Mouse (Mus musculus) neural tube, embryonic 14.5 days (tissue): ENCODE data around the gene Nipa1. TPM values are rescaled to one million over a fixed set of nuclear protein-coding genes. Genes with fewer than 3 reads are reported as not detected.

Source experiments
- ATAC-seq: fragments of 200-750 bp; cut with Nextera tagmentation; 2 replicates; pipeline ENCODE4 v1.8.0; 2017; ENCODE audit warnings: low read depth, mild to moderate bottlenecking, moderate TSS enrichment, moderate library complexity
- H3K27ac ChIP-seq: fragments of 300-500 bp; sonication (generic); 2 replicates; pipeline ENCODE4 v1.5.1; 2014; ENCODE audit warnings: low read depth, mild to moderate bottlenecking, control low read depth, low read length, moderate library complexity, mixed read lengths
- H3K27me3 ChIP-seq: fragments of 300-500 bp; sonication (generic); 2 replicates; pipeline ENCODE4 v1.6.1; 2014; ENCODE audit warnings: low read length; ENCODE audit not compliant: control insufficient read depth, insufficient read depth
- H3K36me3 ChIP-seq: fragments of 300-500 bp; sonication (generic); 2 replicates; pipeline ENCODE4 v1.6.1; 2014; ENCODE audit warnings: low read length, mixed read lengths; ENCODE audit not compliant: control insufficient read depth, insufficient read depth
- H3K4me1 ChIP-seq: fragments of 300-500 bp; sonication (generic); 2 replicates; pipeline ENCODE4 v1.6.1; 2014; ENCODE audit warnings: low read length; ENCODE audit not compliant: control insufficient read depth, insufficient read depth
- H3K4me2 ChIP-seq: fragments of 300-500 bp; sonication (generic); 2 replicates; pipeline ENCODE4 v1.6.1; 2014; ENCODE audit warnings: mild to moderate bottlenecking, low read depth, low read length, control low read depth
- H3K4me3 ChIP-seq: fragments of 300-500 bp; sonication (generic); 2 replicates; pipeline ENCODE4 v1.5.1; 2014; ENCODE audit warnings: low read depth, low read length, control low read depth, mixed read lengths
- H3K9ac ChIP-seq: fragments of 300-500 bp; sonication (generic); replicated peaks from 2 replicates; pipeline ENCODE4 v1.6.1; 2014; ENCODE audit warnings: low read depth, mild to moderate bottlenecking, control low read depth, low read length, mixed read lengths
- H3K9me3 ChIP-seq: fragments of 300-500 bp; sonication (generic); 2 replicates; pipeline ENCODE4 v1.6.1; 2016; ENCODE audit warnings: low read length; ENCODE audit not compliant: control insufficient read depth
- WGBS: fragments of 180-500 bp; shearing (Covaris S2); extraction: QIAGEN DNeasy Blood & Tissue Kit; methylation state at CpG from one replicate; pipeline ENCODE4 v1.1.7; 2014; 5-methylcytosine and 5-hydroxymethylcytosine counted together
- polyA plus RNA-seq: library from polyadenylated mRNA; unstranded; fragments of >200 nt; fragmentation: Nextera tagmentation; extraction: Ambion mirVana; gene quantifications from 2 replicates; pipeline ENCODE4 v1.2.1, GENCODE M21; 2014

Gene Nipa1
- polyA plus RNA-seq, 1 experiment from 2014 or later = 23.9 TPM

DNA sequence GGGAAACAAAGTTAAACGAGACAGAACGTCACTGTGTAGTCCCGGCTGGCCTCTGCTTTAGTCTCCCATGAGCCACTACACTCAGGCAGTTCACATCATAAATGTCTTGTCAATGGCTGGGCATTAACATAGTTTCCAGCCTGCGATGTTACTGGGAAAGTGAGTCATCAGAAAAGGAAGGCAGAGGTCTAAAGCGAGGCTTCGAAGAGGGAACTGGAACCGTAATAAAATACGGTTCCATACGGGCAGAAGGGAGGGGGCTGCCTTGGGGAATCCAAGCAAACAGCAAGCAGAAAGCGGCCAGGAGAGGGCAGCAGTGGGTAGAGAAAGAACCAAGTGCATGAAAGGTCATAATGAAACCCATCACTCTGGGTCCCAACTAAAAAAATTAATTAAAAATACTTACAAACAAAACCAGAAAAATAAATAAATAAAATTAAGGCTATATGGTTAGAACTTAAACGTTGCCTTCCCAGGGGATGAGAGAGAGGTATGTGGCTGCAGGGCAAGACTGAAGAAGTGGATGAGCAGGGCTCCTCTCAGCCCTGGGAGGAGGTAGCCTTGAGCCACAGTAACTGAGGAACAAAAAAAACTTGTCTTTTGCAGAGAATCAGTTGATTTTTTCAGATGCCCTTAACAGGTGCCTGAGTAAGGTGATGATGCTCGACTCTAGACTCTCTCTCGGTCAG is 33.1 kb downstream of the Nipa1 start:
- Histone ChIP-seq H3K4me2 (peak overlapping the region; percentile 29; the same call in 1 of the 2 replicates), H3K9ac (no peak overlapping the region), H3K4me3 (no peak overlapping the region), H3K36me3 (0 out of 2 replicates have a peak, but pooled peaks cover 3% of the 10 kb centered on the region), H3K27ac (no peak overlapping the region), H3K27me3 (no peaks in the 10 kb centered on the region), H3K9me3 (no peaks in the 10 kb centered on the region), H3K4me1 (no peaks in the 10 kb centered on the region)
- ATAC-seq = peak; percentile 89
- 32% methylated on average over 13 of the region's 13 CpGs for WGBS

DNA sequence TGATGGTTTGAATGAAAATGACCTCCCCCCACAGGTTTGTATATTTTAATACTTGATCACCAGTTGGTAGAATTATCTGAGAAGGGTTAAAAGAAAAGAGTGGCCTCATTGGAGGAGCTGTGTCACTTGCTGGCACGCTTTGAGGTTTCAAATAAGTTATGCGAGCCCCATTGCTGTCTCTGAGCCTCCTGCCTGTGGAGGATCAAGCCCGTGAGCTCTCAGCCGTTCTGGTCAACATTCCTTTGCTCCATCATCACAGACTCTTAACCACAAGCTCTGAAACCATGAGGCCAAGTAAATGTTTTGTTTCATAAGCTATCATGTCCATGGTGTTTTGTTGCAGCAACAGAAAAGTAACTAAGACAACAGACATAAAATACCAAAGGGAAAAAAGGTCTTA is 35.0 kb downstream of the Nipa1 start:
- no peak overlapping the region for H3K4me2 ChIP-seq
- H3K9ac ChIP-seq = no peak overlapping the region
- no peaks in the 10 kb centered on the region for H3K27me3 ChIP-seq
- WGBS = 78% methylated on average over 4 of the region's 4 CpGs
- no peak overlapping the region for H3K4me3 ChIP-seq
- no peaks in the 10 kb centered on the region for H3K9me3 ChIP-seq
- no peak for ATAC-seq
- H3K4me1 ChIP-seq = no peaks in the 10 kb centered on the region
- H3K36me3 ChIP-seq = 0 out of 2 replicates have a peak, but pooled peaks cover 3% of the 10 kb centered on the region
- no peak overlapping the region for H3K27ac ChIP-seq

DNA sequence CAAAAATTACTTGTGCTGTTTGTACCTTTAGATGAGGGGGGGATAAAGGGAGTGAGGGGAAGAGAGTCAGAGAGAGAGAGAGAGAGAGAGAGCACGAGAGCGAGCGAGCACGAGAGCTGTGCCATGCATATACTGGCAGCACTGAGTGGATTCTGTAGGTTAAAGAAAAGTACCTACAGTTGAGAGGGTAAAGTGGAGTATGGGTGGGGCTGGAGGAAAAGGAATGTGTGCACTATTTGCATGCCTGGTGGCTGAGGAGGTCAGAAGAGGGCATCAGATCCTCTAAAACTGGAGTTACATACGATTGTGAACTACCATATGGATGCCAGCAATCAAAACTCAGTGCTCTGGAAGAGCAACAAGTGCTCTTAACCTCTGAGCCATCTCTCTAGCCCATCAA is 36.6 kb downstream of the Nipa1 start:
- Histone ChIP-seq H3K36me3 (peaks cover 11% of the 10 kb centered on the region), H3K27ac (no peak overlapping the region), H3K4me3 (no peak overlapping the region), H3K4me2 (no peak overlapping the region), H3K9me3 (no peaks in the 10 kb centered on the region), H3K4me1 (no peaks in the 10 kb centered on the region), H3K27me3 (no peaks in the 10 kb centered on the region), H3K9ac (no peak overlapping the region)
- ATAC-seq = no peak
- WGBS = 95% methylated on average over 5 of the region's 5 CpGs

DNA sequence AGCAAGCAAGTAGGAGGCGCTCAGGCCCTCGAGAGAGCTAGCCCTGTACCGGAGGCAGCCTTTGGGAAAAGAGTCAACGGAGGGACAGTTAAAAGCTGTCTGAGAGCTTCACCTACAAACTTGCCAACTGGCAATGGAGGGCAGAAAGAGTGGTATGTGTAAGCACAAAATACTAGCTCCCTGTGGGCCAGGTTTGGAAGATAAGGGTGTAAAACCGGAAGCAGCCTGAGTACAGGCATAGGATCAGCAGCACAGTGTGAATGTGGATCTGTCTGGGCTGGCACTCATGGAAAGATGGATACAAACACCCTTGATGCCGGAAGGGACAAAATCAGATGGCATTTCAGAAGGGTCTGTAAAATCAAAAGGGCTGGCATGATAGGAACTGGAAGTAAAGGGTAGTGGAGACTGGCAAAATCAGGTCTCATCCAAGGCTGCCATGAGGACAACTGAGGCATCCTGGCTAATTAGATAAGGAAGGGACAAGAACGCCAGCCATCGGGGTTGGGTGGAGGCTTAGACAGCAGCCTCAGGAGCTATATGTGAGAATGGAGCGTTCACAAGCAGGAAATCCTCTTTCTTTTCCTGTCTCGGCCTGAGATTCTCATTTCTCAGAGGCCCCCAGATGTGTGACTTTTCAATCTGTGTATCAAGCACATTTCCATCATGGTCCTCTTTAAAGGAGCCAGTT is 37.6 kb downstream of the Nipa1 start:
- H3K4me2 ChIP-seq = no peak overlapping the region
- WGBS = 90% methylated on average over 10 of the region's 10 CpGs
- H3K27me3 ChIP-seq = no peaks in the 10 kb centered on the region
- H3K36me3 ChIP-seq = peaks cover 11% of the 10 kb centered on the region
- no peak overlapping the region for H3K4me3 ChIP-seq
- H3K9me3 ChIP-seq = no peaks in the 10 kb centered on the region
- H3K4me1 ChIP-seq = no peaks in the 10 kb centered on the region
- no peak overlapping the region for H3K9ac ChIP-seq
- H3K27ac ChIP-seq = no peak overlapping the region
- ATAC-seq = no peak

DNA sequence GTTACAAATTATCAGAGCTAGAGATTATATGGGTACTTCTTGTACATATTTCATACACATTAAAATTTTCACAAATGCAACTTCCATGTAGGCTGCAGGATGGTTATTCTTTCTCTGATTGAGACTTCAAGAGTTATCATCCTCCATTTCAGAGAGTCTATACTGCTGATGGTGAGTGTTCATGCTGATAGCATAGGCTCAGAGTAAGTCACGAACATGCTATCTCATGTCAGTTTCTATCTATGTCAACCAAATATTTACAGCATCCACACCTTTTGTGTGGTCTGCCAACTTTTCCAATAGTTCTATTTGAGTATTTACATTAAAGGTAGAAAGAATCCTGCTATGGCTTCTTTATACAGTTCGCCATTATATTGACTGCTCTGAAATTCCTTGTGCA is 38.2 kb downstream of the Nipa1 start:
- peaks cover 11% of the 10 kb centered on the region for H3K36me3 ChIP-seq
- no peak for ATAC-seq
- WGBS = 96% methylated on average over 2 of the region's 2 CpGs
- H3K27me3 ChIP-seq = no peaks in the 10 kb centered on the region
- no peak overlapping the region for H3K4me3 ChIP-seq
- H3K9me3 ChIP-seq = no peaks in the 10 kb centered on the region
- no peak overlapping the region for H3K9ac ChIP-seq
- H3K27ac ChIP-seq = no peak overlapping the region
- H3K4me1 ChIP-seq = no peaks in the 10 kb centered on the region
- no peak overlapping the region for H3K4me2 ChIP-seq

DNA sequence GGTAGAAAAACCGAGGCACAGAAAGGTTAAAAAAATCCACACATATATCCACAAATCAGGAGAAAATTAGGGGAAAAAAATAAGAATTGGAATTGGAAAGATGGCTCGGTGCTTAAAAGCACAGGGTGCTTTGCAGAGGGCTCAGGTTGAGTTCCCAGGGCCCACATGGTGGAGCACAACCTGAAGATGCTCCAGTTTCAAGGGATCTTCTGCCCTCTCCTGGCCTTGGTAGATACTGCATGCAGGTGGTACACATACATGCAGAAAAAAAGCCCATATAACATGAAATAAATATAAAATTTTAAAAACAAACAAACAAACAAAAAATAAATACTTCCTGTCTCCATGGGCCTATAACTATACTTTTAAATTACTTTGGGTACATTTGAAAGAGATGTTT is 45.3 kb downstream of the Nipa1 start:
- WGBS = 96% methylated on average over 2 of the region's 2 CpGs
- no peaks in the 10 kb centered on the region for H3K4me1 ChIP-seq
- no peaks in the 10 kb centered on the region for H3K27me3 ChIP-seq
- H3K27ac ChIP-seq = no peak overlapping the region
- no peak overlapping the region for H3K4me3 ChIP-seq
- peaks cover 4% of the 10 kb centered on the region for H3K36me3 ChIP-seq
- no peaks in the 10 kb centered on the region for H3K9me3 ChIP-seq
- H3K9ac ChIP-seq = no peak overlapping the region
- no peak overlapping the region for H3K4me2 ChIP-seq
- ATAC-seq = no peak

DNA sequence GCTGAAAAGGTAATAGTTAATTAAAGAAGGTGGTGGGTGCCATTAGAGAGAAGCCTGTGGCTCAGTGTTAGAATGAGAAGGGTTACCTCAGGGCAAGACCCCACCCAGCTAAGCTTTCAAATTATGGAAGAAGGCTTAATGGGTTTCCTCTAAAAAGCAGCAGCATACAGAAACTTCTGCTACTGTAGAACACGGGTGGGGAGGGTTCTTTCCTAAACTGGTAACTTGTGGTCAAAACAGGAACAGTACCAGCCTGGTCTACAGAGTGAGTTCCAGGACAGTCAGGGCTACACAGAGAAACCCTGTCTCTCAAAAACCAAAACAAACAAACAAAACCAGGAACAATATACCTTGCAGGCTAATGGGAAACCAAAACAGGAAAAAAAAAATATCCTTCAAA is 50.3 kb downstream of the Nipa1 start:
- Histone ChIP-seq H3K4me3 (no peak overlapping the region), H3K4me2 (no peak overlapping the region), H3K27ac (no peak overlapping the region), H3K4me1 (no peaks in the 10 kb centered on the region), H3K9me3 (no peaks in the 10 kb centered on the region; the same call in 1 of the 2 replicates), H3K27me3 (no peaks in the 10 kb centered on the region), H3K36me3 (no peaks in the 10 kb centered on the region), H3K9ac (no peak overlapping the region)
- no peak for ATAC-seq
- WGBS = 67% methylated on average over 1 of the region's 1 CpGs

DNA sequence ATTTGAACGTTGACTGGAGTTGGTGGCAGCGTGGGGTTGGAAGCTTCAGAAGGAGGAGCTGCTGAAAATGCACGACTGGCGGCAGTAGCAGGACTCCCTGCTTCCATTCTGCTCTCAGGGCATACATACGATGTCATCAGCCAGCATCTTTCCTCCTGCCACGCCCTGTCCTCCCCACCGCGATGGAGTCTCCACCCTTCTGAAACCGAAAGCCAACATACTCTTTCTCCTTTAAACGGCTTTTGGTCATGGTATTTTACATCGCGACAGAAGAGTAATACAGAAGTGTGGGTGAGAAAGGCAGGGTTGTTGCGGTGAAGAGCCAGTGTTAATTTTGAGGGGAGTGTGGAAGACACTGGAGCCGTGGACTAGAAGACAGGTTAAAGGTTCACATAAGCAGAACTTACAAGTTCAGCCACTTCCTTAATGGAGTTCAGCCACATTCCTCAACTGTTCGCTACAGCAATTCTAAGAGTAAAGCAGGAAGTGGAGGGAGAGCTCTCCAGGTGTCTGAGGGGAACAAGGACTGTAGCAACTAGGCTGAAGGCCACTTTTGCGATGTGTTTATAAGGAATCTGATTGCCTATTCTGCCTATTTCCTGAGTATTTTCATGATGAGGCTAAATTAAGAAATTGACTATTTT is 51.4 kb downstream of the Nipa1 start:
- H3K27me3 ChIP-seq = no peaks in the 10 kb centered on the region
- no peak overlapping the region; the same call in 1 of the 2 replicates for H3K27ac ChIP-seq
- no peaks in the 10 kb centered on the region; the same call in 1 of the 2 replicates for H3K9me3 ChIP-seq
- H3K4me3 ChIP-seq = no peak overlapping the region
- peak overlapping the region; percentile 30; the same call in 1 of the 2 replicates for H3K4me2 ChIP-seq
- H3K4me1 ChIP-seq = no peaks in the 10 kb centered on the region; the same call in 1 of the 2 replicates
- ATAC-seq = no peak
- H3K9ac ChIP-seq = 0 out of 2 replicates have a peak overlapping the region, but pooled peaks have one; percentile 4
- H3K36me3 ChIP-seq = no peaks in the 10 kb centered on the region
- WGBS = 45% methylated on average over 16 of the region's 16 CpGs
